24 mouse cellular contexts compared by ENCODE assay signal in the genomic region with DNA sequence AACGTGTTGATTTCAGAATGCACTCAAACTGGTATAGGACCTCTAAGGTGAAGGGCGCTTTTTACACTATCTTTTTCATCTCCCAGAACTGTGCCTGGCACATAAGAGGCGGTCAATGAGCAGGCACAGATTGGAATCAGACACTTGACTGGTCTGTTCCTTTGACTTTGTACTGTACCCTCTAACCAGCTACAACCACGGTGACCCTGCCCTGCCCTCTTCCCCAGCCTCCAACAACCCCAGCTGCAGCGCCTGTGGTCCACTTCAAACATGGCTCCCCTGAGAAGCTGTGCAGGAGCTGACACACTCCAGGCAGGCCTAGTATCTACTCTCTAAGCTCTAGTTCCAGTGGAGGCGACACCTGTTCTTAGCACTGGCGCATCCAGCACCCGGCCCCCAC. TPM values are rescaled to one million over a fixed set of nuclear protein-coding genes. Genes with fewer than 3 reads are reported as not detected.
"Had no signal": no experiment of that assay in that cellular context is flagged by ENCODE, and none has a peak within 500 bp of the region (broad histone marks: within the 10 kb centered on the region; RNA-seq: fewer than 3 reads in every experiment).

No protein-coding gene starts in this region.

- H3K9ac ChIP-seq: limb, embryonic 12.5 days; limb, embryonic 15.5 days; liver, embryonic 14.5 days; liver, postnatal 0 days; lung, embryonic 15.5 days had no signal

- H3K4me2 ChIP-seq: limb, embryonic 12.5 days; limb, embryonic 15.5 days; liver, embryonic 11.5 days; lung, embryonic 15.5 days; midbrain, embryonic 11.5 days had no signal

- H3K9me3 ChIP-seq: limb, embryonic 12.5 days; limb, embryonic 15.5 days; lung, embryonic 15.5 days had no signal

- H3K4me3 ChIP-seq: left cerebral cortex, adult 2 months; limb, embryonic 12.5 days; limb, embryonic 15.5 days; lung, embryonic 15.5 days had no signal

- H3K36me3 ChIP-seq: limb, embryonic 12.5 days; limb, embryonic 15.5 days had no signal

- H3K27ac ChIP-seq: left cerebral cortex, adult 2 months; limb, embryonic 12.5 days; limb, embryonic 15.5 days; liver, embryonic 14.5 days; lung, embryonic 15.5 days; stomach, postnatal 0 days had no signal

- ATAC-seq: hindbrain, embryonic 16.5 days; intestine, embryonic 16.5 days; liver, postnatal 0 days had no signal

- DNase-seq: layer of hippocampus, postnatal 36 days; left cerebral cortex, postnatal 4 days; liver, postnatal 0 days; lung, postnatal 14 days; lung, postnatal 4 days; midbrain, embryonic 14.5 days; thymus, adult 18-20 months; thymus, postnatal 36 days had no signal

RNA-seq across cellular contexts. Expression of gene Arhgef15, which starts 14.5 kb away (rescaled TPM):
- total RNA-seq: megakaryocyte-erythroid progenitor cell, adult 5-6 weeks had no signal

RNA-seq across cellular contexts. Expression of gene Odf4, which starts 15.8 kb away (rescaled TPM):
- total RNA-seq: layer of hippocampus, postnatal 36 days; megakaryocyte progenitor cell, adult 5-6 weeks; megakaryocyte-erythroid progenitor cell, adult 5-6 weeks had no signal
- polyA plus RNA-seq: intestine, embryonic 16.5 days; large intestine, adult 2 months; limb, embryonic 12.5 days; limb, embryonic 15.5 days; liver, embryonic 11.5 days; liver, embryonic 14.5 days; liver, postnatal 0 days; lung, embryonic 15.5 days; midbrain, embryonic 11.5 days; neural tube, embryonic 11.5 days; small intestine, adult 2 months; stomach, postnatal 0 days; urinary bladder, adult 2 months had no signal
